Mouse (Mus musculus): ENCODE measurements around the gene Mmp21. TPM values are rescaled to one million over a fixed set of nuclear protein-coding genes. Genes with fewer than 3 reads are reported as not detected.

The Mmp21 gene
- total RNA-seq, 1 experiment from 2014 or later = not detected

GRCm38 (mm10) chr7:133645716-133646115, 34.1 kb downstream of the Mmp21 start:
- DNase-seq = no peak

- no peak for DNase-seq
Observed at GRCm38 (mm10) chr7:133638821-133639220, 41.0 kb downstream of the Mmp21 start.

GRCm38 (mm10) chr7:133638306-133638705, 41.6 kb downstream of the Mmp21 start:
- peak; percentile 33 for DNase-seq

- peak; percentile 99 for DNase-seq
Observed at GRCm38 (mm10) chr7:133637361-133638305, 42.2 kb downstream of the Mmp21 start, which contains the start of gene Edrf1. Gene Edrf1 (plus strand): TSS chr7:133637543.

DNA sequence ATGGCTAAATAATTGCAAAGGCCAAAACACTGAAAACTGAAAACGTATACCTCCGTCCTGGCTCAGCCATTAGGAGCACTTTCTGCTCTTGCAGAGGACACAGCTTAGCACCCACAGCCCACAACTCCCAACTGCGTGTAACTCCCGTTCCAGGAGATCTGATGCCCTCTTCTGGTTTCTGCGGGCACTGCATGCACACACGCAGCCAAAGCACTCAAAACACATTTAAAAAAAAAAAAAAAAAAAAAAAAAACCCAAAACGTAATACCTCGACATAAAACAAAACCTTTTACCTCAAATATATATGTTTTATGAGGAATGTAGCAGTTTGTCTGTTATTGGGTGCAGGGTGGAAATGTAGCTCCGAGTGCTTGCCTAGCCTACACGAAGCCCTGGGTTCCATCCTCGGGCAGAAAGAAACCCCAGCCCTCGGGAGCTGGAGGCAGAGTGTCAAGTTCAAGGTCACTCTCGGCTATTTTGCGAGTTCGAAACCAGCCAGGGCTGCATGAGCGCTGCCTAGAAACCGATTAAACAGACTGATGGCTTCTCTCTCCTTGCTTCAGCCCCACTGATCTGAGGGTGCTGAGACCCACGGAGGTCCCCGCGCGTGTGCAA, 43.0 kb downstream of the Mmp21 start:
- peak; percentile 92 for DNase-seq

- DNase-seq = no peak
Observed at GRCm38 (mm10) chr7:133634932-133635650, 44.8 kb downstream of the Mmp21 start.

- peak; percentile 70 for DNase-seq
Observed at GRCm38 (mm10) chr7:133632476-133632875, 47.4 kb downstream of the Mmp21 start.

DNA sequence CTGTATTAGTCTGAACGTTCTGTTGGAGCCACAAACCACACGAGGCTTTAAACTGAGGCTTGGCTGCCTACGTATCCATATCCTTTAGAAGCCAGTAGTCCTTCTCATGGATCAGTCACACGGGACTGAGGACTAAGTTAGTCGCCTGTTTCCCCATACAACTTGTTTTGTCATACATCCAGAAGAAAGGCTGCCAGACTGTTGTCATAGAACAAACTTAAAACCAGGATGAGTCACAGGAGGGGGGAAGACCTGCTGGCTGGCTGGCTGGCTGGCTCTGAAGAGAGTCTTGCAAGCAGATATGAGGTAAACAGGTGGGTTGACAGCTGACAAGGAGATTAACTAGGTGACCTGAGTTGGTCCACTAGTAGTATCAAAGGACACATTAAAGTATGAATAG, 49.0 kb downstream of the Mmp21 start:
- peak; percentile 42 for DNase-seq

DNA sequence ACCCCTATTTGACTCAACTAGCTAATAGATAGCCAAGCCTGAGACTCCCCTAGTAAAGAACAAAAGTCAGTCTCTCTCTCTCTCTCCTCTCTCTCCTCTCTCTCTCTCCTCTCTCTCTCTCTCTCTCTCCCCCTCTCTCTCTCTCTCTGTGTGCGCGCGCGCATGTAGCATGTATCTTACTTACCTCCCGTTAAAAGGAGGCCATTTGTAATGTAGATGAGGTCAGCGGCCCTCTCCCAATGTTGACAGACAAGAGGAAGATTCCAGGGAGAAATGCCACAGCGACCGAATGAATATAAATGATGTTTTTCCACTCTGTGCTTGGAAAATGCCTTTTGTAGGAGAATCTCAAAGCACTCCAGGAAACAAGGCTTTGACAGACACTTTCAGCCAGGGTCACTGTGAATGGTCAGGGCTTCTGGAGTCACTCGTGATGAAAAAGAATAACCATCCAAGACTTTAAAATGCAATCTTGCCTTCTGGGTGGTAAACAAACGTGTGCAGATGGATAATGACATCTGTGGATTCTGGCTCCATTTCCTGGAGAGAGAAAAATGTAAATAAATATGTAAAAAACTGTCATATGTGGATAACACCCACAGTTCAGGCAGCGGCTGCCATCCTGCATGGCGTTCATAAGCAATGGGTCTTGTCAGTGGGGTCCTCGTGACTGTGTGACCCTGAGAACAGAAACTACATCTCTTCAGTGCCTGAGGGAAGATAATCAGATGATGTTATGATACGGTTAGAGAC, 52.5 kb downstream of the Mmp21 start:
- DNase-seq = no peak

Other genes starting within 250 kb of the Mmp21 start
- gene Tex36, start 77.9 kb downstream of the Mmp21 start, total RNA-seq (2021) = not detected in 2 replicates
- gene Edrf1, start 42.5 kb downstream of the Mmp21 start, total RNA-seq (2021) = 16.0 TPM in 2 replicates
- 64.7 and 65.3 TPM in 2 replicates for gene Bccip, start 29.3 kb upstream of the Mmp21 start, total RNA-seq (2021)
- 10.4 and 14.7 TPM in 2 replicates for gene Uros, start 30.0 kb upstream of the Mmp21 start, total RNA-seq (2021)
- gene Fank1, start 96.8 kb upstream of the Mmp21 start, total RNA-seq (2021) = 0.33 and 0.90 TPM in 2 replicates
- gene Dhx32, start 102.7 kb upstream of the Mmp21 start, total RNA-seq (2021) = 41.6 and 44.6 TPM in 2 replicates

Data from adrenal gland, postnatal 14 days (tissue).